Mouse (Mus musculus) NIH3T3 (cell line): Measurements from ENCODE around the gene Clec2g.
"Not testable (repeated sequence)": the region's sequence is repeated elsewhere in the genome, so short reads cannot be mapped to it uniquely, and the experiment has no call there.

Experiments used
- DNase-seq: peaks from one replicate; pipeline ENCODE4 v3.0.0-alpha.2; 2012; ENCODE audit warnings: low read depth

Clec2g gene

DNA sequence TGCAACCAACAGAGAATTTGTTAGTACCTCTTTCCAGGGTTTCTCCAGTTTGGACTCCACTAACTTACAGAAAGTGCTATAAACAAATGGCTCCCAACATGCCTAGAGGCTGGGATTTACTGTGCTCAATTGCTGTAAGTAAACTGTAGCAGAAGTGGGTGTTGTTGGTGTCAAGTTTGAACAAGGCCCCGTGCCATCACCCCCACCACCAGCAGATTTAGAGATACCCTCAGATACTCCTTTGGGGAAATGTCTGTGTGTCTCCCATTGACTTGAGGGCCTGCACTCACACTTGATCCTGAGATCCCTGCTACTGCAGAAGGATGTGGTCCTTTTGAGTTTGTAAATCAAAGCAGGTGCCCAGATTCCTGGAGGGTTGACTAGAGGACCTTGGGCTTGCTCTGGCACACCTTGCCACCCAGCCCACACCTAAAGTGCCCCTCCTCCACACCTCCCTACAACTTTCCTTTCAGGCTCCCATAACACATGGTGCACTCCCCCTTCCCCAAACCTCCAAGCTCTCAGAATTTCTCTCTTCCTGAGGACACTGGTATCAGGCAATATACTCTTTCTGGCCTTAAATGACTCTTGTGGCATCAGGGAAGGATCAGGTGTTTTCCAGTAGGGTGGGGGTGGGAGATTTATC lies 37.3 kb downstream of the Clec2g start:
- DNase-seq, result no peak

DNA sequence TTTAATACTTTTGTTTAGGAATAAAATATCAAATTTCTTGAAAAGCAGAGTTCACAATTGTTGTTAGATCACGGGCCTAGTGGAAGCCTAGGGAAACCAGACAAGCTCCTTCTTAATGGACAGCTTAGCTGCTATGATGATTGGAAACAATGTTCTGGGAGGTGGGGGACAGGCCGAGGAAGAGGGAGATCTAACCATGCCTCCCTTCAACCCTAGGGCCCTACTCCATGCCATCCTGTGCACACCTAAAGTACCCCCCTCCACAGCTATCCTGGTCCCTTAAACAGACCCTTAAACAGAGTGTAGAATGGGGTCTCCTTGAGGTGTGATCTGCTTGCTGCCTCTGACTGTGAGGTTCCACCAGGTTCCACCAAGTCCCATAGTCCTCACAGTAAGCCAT lies 38.0 kb downstream of the Clec2g start:
- DNase-seq, result no peak

DNA sequence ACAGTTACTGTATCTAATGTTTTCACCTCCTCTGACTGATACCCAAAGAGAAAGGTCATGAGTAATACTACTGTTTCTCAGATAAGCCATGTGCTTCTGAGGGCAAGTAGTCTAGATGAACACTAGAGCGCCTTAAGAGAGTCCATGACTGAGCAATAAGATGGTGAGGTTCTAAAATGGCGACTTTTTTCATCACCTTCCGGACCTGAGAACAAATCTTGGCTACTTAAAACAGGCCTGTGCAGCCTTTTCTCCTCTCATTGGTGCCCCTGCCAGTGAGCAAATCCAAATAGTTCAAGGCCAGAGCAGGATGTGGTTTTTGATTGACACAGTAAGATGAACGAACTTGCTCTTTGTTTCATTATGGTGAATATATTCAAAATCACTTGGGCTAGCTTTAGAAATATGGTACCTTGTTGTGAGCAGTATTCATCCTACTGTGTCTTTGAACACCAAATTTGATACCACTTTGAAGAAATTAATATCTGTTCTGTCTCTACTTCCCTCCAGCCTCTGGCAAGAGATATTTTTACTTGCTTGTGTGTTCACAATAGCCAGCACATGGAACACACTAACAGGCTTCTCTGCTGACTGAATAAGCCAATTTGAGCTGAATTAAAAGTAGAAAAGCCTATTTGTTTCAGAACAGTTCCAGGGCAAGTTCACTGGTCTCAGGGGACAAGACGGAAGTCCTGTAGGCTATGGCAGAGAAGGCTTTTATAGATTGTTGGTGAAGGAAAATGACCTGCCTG lies 38.7 kb downstream of the Clec2g start:
- DNase-seq, result no peak

DNA sequence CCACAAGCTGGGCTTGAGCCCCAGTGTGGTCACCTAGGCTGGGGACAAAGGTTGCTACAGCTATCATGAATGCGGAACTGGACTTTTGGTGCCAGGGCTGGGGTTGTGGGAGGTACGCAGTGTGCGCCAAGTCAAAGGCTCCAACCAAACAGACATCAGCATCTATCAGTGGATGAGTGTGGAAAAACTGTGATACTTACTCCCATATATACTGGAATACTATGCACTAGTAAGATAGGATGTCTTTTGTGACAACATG lies 39.2 kb downstream of the Clec2g start:
- no peak for DNase-seq

DNA sequence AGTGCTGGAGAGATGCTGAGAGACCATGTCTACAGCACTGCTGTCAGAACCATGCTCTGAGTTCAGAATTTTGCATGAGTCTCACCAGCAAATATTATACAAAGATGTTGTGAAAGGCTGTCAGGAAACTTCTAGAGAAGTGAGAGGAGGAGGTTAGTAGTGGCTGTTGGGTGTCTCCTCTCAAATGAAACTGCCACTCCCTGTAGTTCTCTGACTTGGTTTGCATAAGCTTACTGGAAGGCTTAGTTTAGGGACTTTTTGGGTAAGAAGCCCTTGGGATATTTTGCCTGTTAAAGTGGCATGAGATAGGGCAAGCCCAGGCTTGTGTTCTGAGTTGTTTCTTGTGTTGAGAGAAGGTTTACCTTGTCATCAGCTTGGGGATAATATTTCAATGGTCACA lies 40.7 kb downstream of the Clec2g start:
- not testable (repeated sequence) for DNase-seq

- DNase-seq, result no peak
These were observed 42.0 kb downstream of the Clec2g start for GRCm38 (mm10) chr6:128976194-128976593.

- DNase-seq, result not testable (repeated sequence)
These were observed 47.9 kb downstream of the Clec2g start for GRCm38 (mm10) chr6:128981951-128982541.

DNA sequence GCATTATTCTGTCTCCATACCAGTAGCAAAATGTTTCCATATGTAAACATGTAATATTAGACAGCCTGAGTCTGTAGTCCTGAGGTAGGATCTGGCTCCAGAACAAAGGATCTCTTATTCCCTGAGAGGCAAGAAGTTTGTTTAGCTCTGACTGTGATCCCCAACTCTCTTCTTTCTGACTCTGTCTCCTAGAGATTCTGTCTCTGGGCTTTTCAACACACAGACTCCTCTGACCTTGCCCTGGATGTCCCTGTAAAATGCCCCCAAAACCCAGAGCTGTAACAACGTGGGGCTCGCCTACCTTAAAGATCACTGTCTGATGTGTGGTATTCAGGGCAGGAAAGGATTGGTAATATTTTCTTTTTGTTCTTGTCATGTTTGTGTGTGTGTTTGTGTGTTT lies 58.2 kb downstream of the Clec2g start:
- DNase-seq, result no peak

- DNase-seq, result no peak
These were observed 58.6 kb downstream of the Clec2g start for GRCm38 (mm10) chr6:128992753-128993152.

- no peak for DNase-seq
These were observed 59.0 kb downstream of the Clec2g start for GRCm38 (mm10) chr6:128993221-128993620.

GRCm38 (mm10) chr6:128994336-128994735 lies 60.2 kb downstream of the Clec2g start:
- no peak for DNase-seq

GRCm38 (mm10) chr6:128994742-128995141 lies 60.6 kb downstream of the Clec2g start:
- DNase-seq, result no peak

DNA sequence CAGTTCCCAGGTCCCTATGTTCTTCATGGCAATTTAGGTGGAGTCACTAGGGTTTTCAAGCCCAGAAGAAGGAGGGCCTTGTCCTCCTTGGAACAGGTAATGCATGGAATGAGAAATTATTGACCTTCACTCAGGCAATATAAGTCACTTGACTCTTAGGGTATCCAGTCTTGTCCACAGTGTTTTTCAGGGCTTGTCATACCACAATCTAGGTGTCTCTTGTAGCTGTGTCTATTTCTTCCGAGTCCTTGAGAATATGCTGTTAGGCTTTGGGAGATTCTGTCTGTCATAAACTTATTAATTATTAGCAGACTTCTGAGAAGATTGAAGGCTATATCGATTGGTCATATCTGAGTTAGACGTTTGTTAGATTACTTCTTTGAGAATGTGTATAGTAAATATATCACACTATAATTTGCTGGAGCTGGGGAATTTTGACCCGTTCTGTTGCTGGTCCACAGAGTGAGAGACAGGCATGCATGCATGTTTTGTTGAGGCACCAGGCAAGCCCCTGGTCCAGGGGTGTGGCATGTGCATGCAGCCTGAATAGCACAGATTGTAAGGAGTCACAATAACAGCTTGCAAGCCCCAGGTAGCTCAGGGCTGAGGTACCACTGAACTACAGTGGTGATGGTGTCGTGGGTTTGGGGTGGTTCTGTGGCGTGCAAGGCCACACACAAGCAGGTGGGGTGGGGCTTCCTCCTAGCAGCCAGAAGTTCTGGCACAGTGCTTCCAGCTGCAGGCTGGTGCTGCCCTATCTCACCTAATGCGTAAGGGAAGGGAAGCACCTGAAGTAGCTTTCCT lies 61.3 kb downstream of the Clec2g start:
- no peak for DNase-seq

- DNase-seq, result no peak
These were observed 62.0 kb downstream of the Clec2g start for GRCm38 (mm10) chr6:128996054-128996767.

- DNase-seq, result no peak
These were observed 62.7 kb downstream of the Clec2g start for GRCm38 (mm10) chr6:128996768-128997442.

DNA sequence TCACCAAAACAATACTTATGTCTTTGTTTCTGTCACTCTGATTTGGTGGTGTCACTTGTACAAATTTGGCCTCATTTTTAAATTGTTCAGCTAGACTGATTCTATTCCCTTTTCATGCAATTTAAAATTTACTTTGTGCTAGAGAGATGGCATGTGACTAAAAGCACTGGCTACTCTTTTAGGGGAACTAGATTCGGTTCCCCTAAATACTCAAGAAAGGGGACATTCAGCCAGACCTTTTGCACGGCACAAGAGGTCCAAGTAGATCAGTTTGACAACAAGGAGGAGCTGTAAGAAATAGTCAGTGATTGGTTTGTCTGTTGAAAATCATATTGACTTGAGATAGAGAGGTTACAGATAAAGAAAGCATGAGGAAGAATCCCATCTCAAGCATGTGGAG lies 67.2 kb downstream of the Clec2g start:
- no peak for DNase-seq

DNA sequence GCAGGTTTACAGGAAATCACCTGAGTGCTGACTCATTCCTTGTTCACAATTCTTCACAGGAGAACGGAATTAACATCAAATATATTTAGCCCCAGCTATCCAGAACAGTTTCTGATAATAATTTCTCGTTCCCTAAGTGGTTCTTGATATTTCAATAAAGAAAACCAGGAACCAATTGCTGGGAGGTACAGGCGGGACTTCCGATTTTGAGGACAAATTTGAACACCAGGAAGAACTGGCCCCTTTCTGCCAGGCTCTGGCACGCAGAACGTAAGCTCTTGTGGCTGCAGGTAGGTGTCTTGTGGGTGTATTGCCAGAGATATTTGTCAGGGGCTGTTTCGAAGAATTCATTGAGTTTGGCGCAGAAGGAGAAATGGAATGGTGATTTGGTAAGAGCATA lies 74.4 kb downstream of the Clec2g start:
- no peak for DNase-seq

GRCm38 (mm10) chr6:129009846-129010504 lies 75.8 kb downstream of the Clec2g start:
- DNase-seq, result not testable (repeated sequence)

DNA sequence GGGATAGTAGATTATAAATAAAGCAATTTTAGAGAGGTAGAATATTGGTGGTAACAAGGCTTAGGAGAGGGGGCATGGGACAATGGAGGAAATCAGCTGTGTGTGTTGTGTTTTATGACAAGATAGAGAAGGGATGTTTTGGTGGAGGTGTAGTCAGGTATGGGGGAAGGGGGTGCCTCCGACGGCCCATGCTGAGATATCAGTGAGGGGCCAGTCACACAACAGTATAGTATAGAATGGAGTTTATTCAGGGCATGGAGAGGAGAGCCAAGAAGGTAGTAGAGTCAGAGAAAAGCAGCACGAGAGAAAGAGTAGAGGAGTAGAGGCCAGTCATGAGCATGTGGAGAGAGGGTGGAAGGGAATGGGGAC lies 76.3 kb downstream of the Clec2g start:
- DNase-seq, result no peak

GRCm38 (mm10) chr6:129012012-129012411 lies 77.8 kb downstream of the Clec2g start:
- DNase-seq, result not testable (repeated sequence)

GRCm38 (mm10) chr6:129012966-129013365 lies 78.8 kb downstream of the Clec2g start:
- DNase-seq, result no peak
